Mouse (Mus musculus) ovary, postnatal 10 days (tissue): ENCODE measurements around the gene Aatk.

Experiments used
- DNase-seq: peaks from one replicate; pipeline ENCODE4 v3.0.0; 2022; ENCODE audit warnings: low spot score

Aatk gene

DNA sequence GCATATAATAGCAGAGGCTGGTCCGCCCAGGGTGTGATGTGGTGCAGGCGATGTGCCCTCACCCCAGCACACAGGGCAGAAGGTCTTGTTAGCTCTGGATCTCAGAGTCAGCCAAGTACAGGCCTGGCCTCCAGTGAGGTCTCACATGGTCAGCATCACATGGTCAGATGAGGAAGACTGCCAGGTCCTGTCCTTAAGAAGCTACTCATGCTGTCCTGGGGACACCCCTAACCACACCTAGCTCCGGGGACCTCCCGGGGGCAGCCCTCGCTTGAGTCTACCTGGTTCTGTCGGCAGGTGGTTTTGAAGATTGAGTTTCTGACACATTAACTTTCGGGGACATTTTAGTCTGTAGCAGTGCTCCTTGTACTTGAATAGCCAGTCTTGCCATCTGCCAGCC lies 58.6 kb downstream of the Aatk start:
- no peak for DNase-seq

DNA sequence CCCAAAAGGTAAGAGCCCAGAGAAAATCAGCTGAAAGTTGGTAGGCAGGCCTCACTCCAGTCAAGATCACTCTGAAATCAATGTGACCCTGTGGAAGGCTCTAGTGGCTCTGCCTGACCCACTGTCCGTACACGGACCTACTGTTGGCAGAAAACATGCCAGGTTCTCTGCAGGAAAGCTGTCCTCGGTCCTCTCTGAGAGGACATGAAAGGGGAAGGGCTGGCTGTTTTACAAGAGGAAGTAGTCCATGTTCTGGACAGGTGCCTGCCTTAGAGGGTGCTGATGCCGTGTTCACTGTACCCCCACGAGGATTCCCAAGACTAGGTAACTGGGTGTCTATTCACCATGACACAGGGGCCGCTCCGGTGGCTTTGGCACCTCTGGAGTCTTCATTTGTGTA lies 59.1 kb downstream of the Aatk start:
- DNase-seq: no peak

DNA sequence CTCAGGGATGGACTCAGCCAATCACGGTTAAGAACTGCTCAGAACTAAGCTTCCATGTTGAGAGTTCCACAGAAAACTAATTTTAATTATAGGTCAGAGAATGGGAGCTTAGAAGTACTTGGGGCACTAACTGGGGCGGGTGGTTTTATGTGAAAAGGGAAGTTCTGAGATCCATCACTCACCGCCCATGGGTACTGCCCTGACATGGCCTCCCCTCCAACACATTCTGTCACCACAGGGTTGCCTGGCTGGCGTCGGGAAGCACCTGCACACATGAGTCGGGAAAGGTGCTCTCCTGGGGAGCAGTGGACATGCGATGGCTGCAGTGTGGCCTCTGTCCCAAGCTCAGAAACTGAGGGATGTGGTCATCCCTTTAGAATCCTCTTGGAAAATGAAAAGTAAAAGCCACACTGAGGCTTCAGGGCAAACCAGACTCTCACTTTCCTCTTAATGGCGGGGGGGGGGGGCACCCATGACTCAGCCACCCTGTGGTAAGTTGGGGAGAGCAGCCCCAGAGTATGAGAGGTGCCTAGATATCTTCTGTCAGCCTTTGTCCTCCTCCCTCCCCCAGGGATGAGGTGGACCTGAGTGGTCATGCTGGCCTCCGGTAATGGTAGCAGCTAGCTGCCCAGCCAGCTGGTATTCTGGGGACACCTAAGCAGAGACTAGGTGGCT lies 60.1 kb downstream of the Aatk start:
- no peak for DNase-seq

- no peak for DNase-seq
Observed at GRCm38 (mm10) chr11:119983151-119983550, 63.8 kb downstream of the Aatk start.

DNA sequence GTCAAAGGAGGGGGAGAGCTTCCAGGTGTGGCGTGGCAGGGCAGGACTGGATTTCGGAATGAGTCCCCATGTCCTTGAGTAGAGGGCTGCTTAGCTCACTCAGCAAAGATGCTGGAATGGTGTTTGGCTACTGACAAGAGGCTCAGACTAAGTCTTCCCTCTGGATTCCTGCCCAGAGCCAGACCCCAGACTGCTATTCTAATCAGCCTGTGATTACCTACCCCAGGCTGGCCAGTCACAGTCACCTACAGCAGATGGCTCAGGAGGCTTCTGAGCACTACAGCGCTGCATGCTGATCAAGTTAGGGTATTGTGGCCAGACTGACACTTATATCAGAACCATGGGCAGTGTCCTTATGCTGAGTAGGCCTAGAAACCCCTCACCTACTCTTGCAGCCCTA lies 64.7 kb downstream of the Aatk start:
- DNase-seq: no peak

DNA sequence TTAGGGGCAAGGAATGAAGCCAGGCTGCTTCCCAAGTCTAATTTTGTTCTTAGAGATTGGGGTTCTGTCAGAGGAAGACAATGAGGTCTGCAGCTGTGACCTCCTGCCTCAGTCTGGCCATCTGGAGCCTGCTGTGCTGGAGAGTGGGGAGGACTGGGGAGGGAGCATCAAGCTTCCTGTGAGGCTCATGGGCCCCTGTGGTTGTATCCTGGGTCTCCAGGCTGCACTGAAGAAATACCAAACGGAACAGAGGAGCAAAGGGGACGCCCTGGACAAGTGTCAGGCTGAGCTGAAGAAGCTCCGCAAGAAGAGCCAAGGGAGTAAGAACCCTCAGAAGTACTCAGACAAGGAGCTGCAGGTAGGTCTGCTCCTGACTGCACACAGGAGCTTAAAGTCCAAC lies 65.2 kb downstream of the Aatk start:
- no peak for DNase-seq

- no peak for DNase-seq
Observed at GRCm38 (mm10) chr11:119979596-119980385, 67.2 kb downstream of the Aatk start.

DNA sequence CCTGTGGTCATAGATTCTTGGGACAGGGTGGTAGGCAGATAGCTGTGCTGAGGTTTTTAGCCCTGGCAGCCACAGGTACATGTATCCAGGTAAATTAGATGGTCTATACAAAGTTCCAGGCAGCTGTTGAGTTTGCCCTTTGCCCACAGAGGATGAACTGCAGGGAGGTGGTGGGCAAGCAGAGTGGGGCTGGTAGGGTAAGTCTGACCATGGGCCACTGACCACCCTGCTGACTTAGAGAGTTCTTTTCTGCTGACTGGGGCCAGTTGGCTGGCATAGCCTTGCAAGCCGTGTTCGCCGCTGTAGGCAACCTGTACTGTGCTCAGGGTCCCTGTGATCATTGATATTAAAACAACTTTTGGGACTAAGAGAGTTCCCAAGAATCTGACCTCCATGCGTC lies 68.3 kb downstream of the Aatk start:
- DNase-seq: no peak

- no peak for DNase-seq
Observed at GRCm38 (mm10) chr11:119975739-119976501, 71.0 kb downstream of the Aatk start.

DNA sequence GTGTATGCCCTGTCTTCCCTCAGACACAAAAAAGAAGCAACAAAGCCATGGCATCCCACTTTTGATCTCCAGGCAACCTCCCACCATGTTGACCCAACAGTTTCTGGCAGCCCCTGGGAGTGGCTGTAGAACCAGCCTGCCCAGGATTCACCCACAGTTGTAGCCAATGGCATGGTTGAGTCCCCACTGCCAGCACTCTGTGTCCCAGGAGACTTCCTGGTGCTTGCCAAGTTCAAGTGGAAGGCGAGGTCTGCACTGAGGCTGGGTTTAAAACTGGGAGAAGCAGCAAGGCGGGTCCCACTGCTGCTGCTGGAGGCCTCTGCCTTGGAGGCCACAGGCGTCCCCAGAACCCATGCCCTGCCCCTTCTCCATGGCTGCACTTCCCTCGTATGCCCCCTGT lies 73.2 kb downstream of the Aatk start:
- DNase-seq: no peak

- DNase-seq: no peak
Observed at GRCm38 (mm10) chr11:119970021-119970851, 76.7 kb downstream of the Aatk start.

DNA sequence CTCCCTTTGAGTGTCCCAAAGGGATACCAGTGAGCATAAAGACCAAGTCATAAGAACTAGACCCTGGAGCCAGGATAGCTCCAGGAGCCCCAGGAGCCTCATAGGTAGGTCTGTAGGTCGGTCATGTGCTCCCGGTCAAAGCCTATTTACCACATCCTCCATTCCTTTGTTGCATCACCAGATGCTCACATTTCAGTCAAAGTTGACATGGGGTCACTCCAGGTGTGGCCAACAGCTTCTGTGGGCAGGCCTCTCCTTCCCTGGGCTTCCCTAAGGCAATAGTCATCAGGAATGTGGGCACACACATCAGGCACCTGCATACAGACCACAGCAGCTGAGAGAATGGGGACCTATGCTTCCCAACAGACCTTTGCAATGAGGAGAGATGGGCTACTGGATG lies 79.1 kb downstream of the Aatk start:
- DNase-seq: no peak

GRCm38 (mm10) chr11:119967401-119967800 lies 79.6 kb downstream of the Aatk start:
- DNase-seq: no peak

DNA sequence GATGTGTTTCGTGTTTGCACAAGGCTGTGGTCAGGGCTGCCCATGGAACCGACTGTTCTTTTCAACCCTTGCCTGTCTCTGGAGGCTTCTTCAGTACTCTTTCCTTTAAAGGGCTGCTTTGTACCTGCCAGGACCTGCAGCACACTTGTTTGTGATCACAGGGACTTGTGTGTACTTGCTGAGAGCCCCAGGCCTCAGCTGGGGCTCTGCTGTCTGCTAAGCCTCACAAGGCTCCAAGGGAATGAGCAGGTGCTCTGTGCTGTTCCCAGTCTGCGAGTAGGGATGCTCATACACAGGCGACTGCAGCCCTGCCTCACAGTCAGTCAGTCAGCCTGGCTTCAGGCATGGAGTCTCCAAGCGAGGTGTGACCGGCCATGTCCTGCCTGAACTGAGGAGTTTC lies 80.7 kb downstream of the Aatk start:
- no peak for DNase-seq

- DNase-seq: no peak
Observed at GRCm38 (mm10) chr11:119965053-119965452, 81.9 kb downstream of the Aatk start.

- no peak for DNase-seq
Observed at GRCm38 (mm10) chr11:119961511-119961910, 85.5 kb downstream of the Aatk start.

GRCm38 (mm10) chr11:119960671-119961070 lies 86.3 kb downstream of the Aatk start:
- DNase-seq: no peak

DNA sequence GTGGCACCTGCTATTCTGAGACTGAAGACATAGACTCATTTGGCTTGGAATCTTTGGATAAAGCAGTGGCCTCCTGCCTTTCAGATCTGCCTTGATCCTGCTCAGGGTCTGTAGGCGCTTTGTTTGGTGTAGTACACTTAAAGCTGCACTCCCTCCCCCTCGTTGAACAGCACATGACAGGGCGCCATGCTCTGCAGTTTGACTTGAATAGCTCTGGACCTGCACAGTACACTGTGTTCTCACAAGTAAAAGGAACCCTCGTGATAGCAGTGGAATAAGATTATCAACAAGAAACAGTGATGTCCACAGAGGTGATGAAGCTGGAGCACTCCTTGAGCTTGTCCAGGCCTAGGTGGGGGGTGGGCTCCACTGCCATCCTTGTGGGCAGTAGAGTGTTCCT lies 87.3 kb downstream of the Aatk start:
- DNase-seq: no peak

- DNase-seq: no peak
Observed at GRCm38 (mm10) chr11:119958856-119959255, 88.1 kb downstream of the Aatk start.
